Mouse (Mus musculus): Measurements from ENCODE around the gene Arid1b. TPM values are rescaled to one million over a fixed set of nuclear protein-coding genes. Genes with fewer than 3 reads are reported as not detected.

Gene Arid1b
- polyA plus RNA-seq, 1 experiment from 2014 or later = 12.2 TPM

DNA sequence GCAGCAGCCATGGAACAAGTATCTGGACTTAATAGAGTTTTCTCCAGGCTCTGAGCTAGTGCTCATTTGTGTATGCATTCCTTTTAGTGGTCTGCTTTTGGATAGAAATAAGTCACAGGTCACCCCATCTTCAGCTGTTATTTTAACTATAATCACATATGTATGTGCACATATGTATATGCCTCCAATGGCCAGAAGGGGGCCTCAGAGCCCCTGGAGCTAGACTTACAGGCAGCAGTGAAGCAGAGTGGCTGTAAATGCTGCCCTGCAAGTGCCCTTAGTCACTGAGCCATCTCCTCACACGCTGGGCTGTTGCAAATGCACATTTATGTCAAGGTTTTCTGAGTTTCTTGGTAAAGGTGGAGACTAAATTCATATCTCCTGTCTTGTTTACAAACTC is 337.3 kb downstream of the Arid1b start:
- Histone ChIP-seq H3K27me3 (ENCODE audit: control insufficient read depth, insufficient read depth, low read length) (no peaks in the 10 kb centered on the region), H3K9me3 (ENCODE audit: control insufficient read depth, low read length) (no peaks in the 10 kb centered on the region), H3K4me2 (no peak overlapping the region), H3K4me1 (ENCODE audit: control insufficient read depth, insufficient read depth, low read length) (no peaks in the 10 kb centered on the region), H3K4me3 (ENCODE audit: low read depth, low read length) (no peak overlapping the region), H3K36me3 (ENCODE audit: control insufficient read depth, insufficient read depth, low read length) (peaks cover 21% of the 10 kb centered on the region), H3K9ac (ENCODE audit: low read length) (no peak overlapping the region), H3K27ac (ENCODE audit: low read depth, low read length) (no peak overlapping the region)
- ATAC-seq (ENCODE audit: low FRiP score) (no peak), DNase-seq (ENCODE audit: low spot score, missing footprints) (peak; percentile 72)
- WGBS = 82% methylated on average over 1 of the region's 1 CpGs

DNA sequence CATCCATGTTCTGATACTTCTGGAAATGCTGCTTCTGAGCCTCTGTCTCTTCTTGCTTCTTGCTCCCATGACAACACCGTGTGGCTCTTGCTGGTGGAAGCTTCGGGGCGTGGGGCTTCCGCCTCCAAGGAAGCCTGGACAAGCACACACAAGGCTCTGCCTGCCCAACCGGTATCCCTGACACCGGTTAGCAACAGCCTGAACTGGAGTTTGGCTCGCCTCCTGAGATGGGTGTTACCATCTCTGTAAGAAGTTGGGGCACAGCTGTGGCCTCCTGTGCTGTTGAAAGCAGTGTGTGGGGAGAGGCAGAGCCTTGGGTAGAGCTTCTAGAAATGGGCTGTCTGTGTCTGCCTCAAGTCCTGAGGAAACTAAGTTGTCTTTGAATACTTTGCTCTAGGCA is 340.4 kb downstream of the Arid1b start:
- no peak for ATAC-seq (ENCODE audit: low FRiP score)
- 92% methylated on average over 7 of the region's 7 CpGs for WGBS
- no peaks in the 10 kb centered on the region for H3K4me1 ChIP-seq (ENCODE audit: control insufficient read depth, insufficient read depth, low read length)

GRCm38 (mm10) chr17:5344426-5344825 is 350.3 kb downstream of the Arid1b start:
- 92% methylated on average over 1 of the region's 1 CpGs for WGBS
- peaks cover 15% of the 10 kb centered on the region for H3K36me3 ChIP-seq (ENCODE audit: control insufficient read depth, insufficient read depth, low read length)
- H3K4me3 ChIP-seq (ENCODE audit: low read depth, low read length) = no peak overlapping the region

More for the DNA sequence above, 340.4 kb downstream of the Arid1b start:
- H3K4me2 ChIP-seq = no peak overlapping the region
- no peaks in the 10 kb centered on the region for H3K9me3 ChIP-seq (ENCODE audit: control insufficient read depth, low read length)
- no peak for DNase-seq (ENCODE audit: low spot score, missing footprints)
- no peak overlapping the region for H3K9ac ChIP-seq (ENCODE audit: low read length)
- H3K4me3 ChIP-seq (ENCODE audit: low read depth, low read length) = no peak overlapping the region
- H3K27ac ChIP-seq (ENCODE audit: low read depth, low read length) = no peak overlapping the region
- H3K27me3 ChIP-seq (ENCODE audit: control insufficient read depth, insufficient read depth, low read length) = no peaks in the 10 kb centered on the region
- H3K36me3 ChIP-seq (ENCODE audit: control insufficient read depth, insufficient read depth, low read length) = peaks cover 30% of the 10 kb centered on the region

GRCm38 (mm10) chr17:5345810-5346209 is 351.7 kb downstream of the Arid1b start:
- Histone ChIP-seq H3K36me3 (ENCODE audit: control insufficient read depth, insufficient read depth, low read length) (peaks cover 15% of the 10 kb centered on the region), H3K9ac (ENCODE audit: low read length) (no peak overlapping the region), H3K9me3 (ENCODE audit: control insufficient read depth, low read length) (no peaks in the 10 kb centered on the region), H3K27ac (ENCODE audit: low read depth, low read length) (no peak overlapping the region), H3K27me3 (ENCODE audit: control insufficient read depth, insufficient read depth, low read length) (no peaks in the 10 kb centered on the region), H3K4me1 (ENCODE audit: control insufficient read depth, insufficient read depth, low read length) (no peaks in the 10 kb centered on the region), H3K4me3 (ENCODE audit: low read depth, low read length) (no peak overlapping the region), H3K4me2 (no peak overlapping the region)
- DNase-seq (ENCODE audit: low spot score, missing footprints) (peak; percentile 54), ATAC-seq (ENCODE audit: low FRiP score) (no peak)
- WGBS = 94% methylated on average over 5 of the region's 5 CpGs

More at GRCm38 (mm10) chr17:5344426-5344825, 350.3 kb downstream of the Arid1b start:
- H3K9ac ChIP-seq (ENCODE audit: low read length) = no peak overlapping the region
- DNase-seq (ENCODE audit: low spot score, missing footprints) = peak; percentile 65
- no peaks in the 10 kb centered on the region for H3K27me3 ChIP-seq (ENCODE audit: control insufficient read depth, insufficient read depth, low read length)
- no peaks in the 10 kb centered on the region for H3K9me3 ChIP-seq (ENCODE audit: control insufficient read depth, low read length)
- H3K27ac ChIP-seq (ENCODE audit: low read depth, low read length) = no peak overlapping the region
- no peak for ATAC-seq (ENCODE audit: low FRiP score)
- H3K4me2 ChIP-seq = no peak overlapping the region
- no peaks in the 10 kb centered on the region for H3K4me1 ChIP-seq (ENCODE audit: control insufficient read depth, insufficient read depth, low read length)

DNA sequence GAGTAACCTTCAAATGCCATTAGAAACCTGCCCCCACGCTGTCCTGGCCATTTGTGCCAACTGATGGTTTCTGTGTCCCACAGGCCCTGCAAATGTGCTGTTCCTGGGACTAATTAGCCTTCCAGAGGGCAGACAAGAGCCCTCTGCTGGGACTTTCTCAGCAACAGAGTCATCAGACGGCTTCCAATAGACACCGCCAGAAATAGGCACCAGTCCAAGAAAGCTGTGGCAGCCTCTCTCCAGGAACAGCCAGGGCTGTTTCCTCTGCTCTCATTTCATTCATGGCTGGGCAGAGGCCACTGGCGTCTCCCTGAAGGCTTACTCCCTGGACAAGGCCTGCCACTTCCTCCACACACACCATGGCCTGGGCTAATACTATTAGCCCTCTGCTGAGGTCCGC is 358.8 kb downstream of the Arid1b start:
- no peak overlapping the region for H3K4me2 ChIP-seq
- H3K4me3 ChIP-seq (ENCODE audit: low read depth, low read length) = no peak overlapping the region
- no peaks in the 10 kb centered on the region for H3K4me1 ChIP-seq (ENCODE audit: control insufficient read depth, insufficient read depth, low read length)
- H3K27ac ChIP-seq (ENCODE audit: low read depth, low read length) = no peak overlapping the region
- no peaks in the 10 kb centered on the region for H3K9me3 ChIP-seq (ENCODE audit: control insufficient read depth, low read length)
- no peaks in the 10 kb centered on the region for H3K36me3 ChIP-seq (ENCODE audit: control insufficient read depth, insufficient read depth, low read length)
- ATAC-seq (ENCODE audit: low FRiP score) (no peak), DNase-seq (ENCODE audit: low spot score, missing footprints) (peak; percentile 74)
- no peaks in the 10 kb centered on the region for H3K27me3 ChIP-seq (ENCODE audit: control insufficient read depth, insufficient read depth, low read length)
- no peak overlapping the region for H3K9ac ChIP-seq (ENCODE audit: low read length)
- WGBS = 85% methylated on average over 5 of the region's 5 CpGs

DNA sequence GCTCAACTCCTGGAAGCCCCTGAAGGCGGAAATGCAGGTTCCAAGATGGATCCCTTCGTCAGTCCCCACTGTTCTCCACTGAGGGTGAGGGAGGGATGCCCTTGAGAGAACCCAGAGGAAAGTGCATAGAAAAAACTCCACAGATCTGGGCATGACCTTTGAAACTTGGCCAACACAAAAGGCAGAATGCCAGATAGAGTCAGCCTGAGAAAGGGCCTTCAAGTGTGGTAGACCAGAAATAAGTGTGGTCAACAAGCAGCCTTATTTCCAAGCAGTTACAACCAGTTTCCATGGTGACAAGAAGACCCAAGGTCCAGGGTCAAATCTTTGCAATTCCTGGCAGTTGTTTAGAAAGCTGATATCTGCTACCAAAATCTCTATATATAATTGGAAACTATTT is 366.6 kb downstream of the Arid1b start:
- WGBS = 73% methylated on average over 2 of the region's 2 CpGs

GRCm38 (mm10) chr17:5365992-5366398 is 371.9 kb downstream of the Arid1b start:
- Histone ChIP-seq H3K27ac (ENCODE audit: low read depth, low read length) (no peak overlapping the region), H3K9ac (ENCODE audit: low read length) (no peak overlapping the region), H3K9me3 (ENCODE audit: control insufficient read depth, low read length) (no peaks in the 10 kb centered on the region), H3K4me3 (ENCODE audit: low read depth, low read length) (no peak overlapping the region), H3K4me1 (ENCODE audit: control insufficient read depth, insufficient read depth, low read length) (no peaks in the 10 kb centered on the region), H3K36me3 (ENCODE audit: control insufficient read depth, insufficient read depth, low read length) (no peaks in the 10 kb centered on the region), H3K4me2 (no peak overlapping the region), H3K27me3 (ENCODE audit: control insufficient read depth, insufficient read depth, low read length) (no peaks in the 10 kb centered on the region)
- whole genome bisulfite sequencing = 84% methylated on average over 8 of the region's 8 CpGs
- no peak for DNase-seq (ENCODE audit: low spot score, missing footprints)
- no peak for ATAC-seq (ENCODE audit: low FRiP score)

More for the DNA sequence above, 366.6 kb downstream of the Arid1b start:
- Histone ChIP-seq H3K27me3 (ENCODE audit: control insufficient read depth, insufficient read depth, low read length) (no peaks in the 10 kb centered on the region), H3K36me3 (ENCODE audit: control insufficient read depth, insufficient read depth, low read length) (no peaks in the 10 kb centered on the region), H3K4me2 (no peak overlapping the region), H3K4me3 (ENCODE audit: low read depth, low read length) (no peak overlapping the region), H3K9ac (ENCODE audit: low read length) (no peak overlapping the region), H3K9me3 (ENCODE audit: control insufficient read depth, low read length) (no peaks in the 10 kb centered on the region), H3K27ac (ENCODE audit: low read depth, low read length) (no peak overlapping the region), H3K4me1 (ENCODE audit: control insufficient read depth, insufficient read depth, low read length) (no peaks in the 10 kb centered on the region)
- ATAC-seq (ENCODE audit: low FRiP score) (no peak), DNase-seq (ENCODE audit: low spot score, missing footprints) (no peak)

DNA sequence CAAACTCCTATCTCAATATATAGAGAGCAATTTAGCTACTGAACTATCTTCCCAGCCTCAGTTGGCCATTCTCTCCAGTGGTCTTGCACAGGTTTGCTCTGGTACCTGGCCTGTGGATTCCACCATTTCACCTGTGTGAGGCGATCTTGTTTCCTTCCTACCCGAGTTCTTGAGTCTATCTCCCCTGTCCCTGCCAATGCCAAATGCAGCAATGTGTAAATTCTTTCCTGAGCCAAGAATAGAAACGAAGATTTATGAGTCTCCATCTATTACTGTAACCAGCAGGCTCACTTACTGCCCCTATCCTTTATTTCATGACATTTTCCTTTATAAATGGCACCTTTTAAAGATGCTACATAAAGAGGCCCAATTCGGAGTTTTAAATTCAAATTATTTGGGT is 376.9 kb downstream of the Arid1b start:
- 78% methylated on average over 4 of the region's 4 CpGs for WGBS
- H3K36me3 ChIP-seq (ENCODE audit: control insufficient read depth, insufficient read depth, low read length) = no peaks in the 10 kb centered on the region
- H3K4me1 ChIP-seq (ENCODE audit: control insufficient read depth, insufficient read depth, low read length) = no peaks in the 10 kb centered on the region
- DNase-seq (ENCODE audit: low spot score, missing footprints) (no peak), ATAC-seq (ENCODE audit: low FRiP score) (no peak)
- no peak overlapping the region for H3K4me3 ChIP-seq (ENCODE audit: low read depth, low read length)
- H3K9ac ChIP-seq (ENCODE audit: low read length) = no peak overlapping the region
- H3K4me2 ChIP-seq = no peak overlapping the region
- no peak overlapping the region for H3K27ac ChIP-seq (ENCODE audit: low read depth, low read length)
- H3K9me3 ChIP-seq (ENCODE audit: control insufficient read depth, low read length) = no peaks in the 10 kb centered on the region
- no peaks in the 10 kb centered on the region for H3K27me3 ChIP-seq (ENCODE audit: control insufficient read depth, insufficient read depth, low read length)

- Histone ChIP-seq H3K36me3 (ENCODE audit: control insufficient read depth, insufficient read depth, low read length) (no peaks in the 10 kb centered on the region), H3K4me1 (ENCODE audit: control insufficient read depth, insufficient read depth, low read length) (no peaks in the 10 kb centered on the region), H3K4me3 (ENCODE audit: low read depth, low read length) (no peak overlapping the region), H3K9ac (ENCODE audit: low read length) (no peak overlapping the region), H3K27me3 (ENCODE audit: control insufficient read depth, insufficient read depth, low read length) (no peaks in the 10 kb centered on the region), H3K4me2 (no peak overlapping the region), H3K9me3 (ENCODE audit: control insufficient read depth, low read length) (no peaks in the 10 kb centered on the region), H3K27ac (ENCODE audit: low read depth, low read length) (no peak overlapping the region)
- DNase-seq (ENCODE audit: low spot score, missing footprints) (no peak), ATAC-seq (ENCODE audit: low FRiP score) (no peak)
- 74% methylated on average over 7 of the region's 7 CpGs for WGBS
Observed at GRCm38 (mm10) chr17:5371521-5371920, 377.4 kb downstream of the Arid1b start.

DNA sequence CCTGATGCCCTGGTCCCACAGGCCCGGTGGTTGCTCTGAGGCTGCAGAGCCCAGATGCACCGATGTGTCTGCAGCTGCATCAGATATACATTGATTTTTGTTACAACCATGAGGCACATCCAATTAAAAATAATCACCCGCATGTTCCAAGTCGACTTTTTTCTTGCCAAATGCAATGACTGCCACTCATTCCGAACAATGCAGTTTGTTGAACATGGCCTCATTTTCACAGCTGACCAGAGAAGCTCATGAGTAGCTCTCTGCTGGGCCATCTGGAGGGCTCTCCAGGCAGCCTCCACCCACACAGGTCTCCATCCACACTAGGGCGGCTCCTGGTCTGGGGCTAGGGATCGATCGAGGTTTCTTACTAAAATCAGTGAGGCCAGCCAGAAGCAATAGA is 378.8 kb downstream of the Arid1b start:
- Histone ChIP-seq H3K4me1 (ENCODE audit: control insufficient read depth, insufficient read depth, low read length) (peaks cover 4% of the 10 kb centered on the region), H3K27ac (ENCODE audit: low read depth, low read length) (no peak overlapping the region), H3K27me3 (ENCODE audit: control insufficient read depth, insufficient read depth, low read length) (no peaks in the 10 kb centered on the region), H3K4me3 (ENCODE audit: low read depth, low read length) (no peak overlapping the region), H3K9me3 (ENCODE audit: control insufficient read depth, low read length) (no peaks in the 10 kb centered on the region), H3K9ac (ENCODE audit: low read length) (no peak overlapping the region), H3K36me3 (ENCODE audit: control insufficient read depth, insufficient read depth, low read length) (no peaks in the 10 kb centered on the region), H3K4me2 (no peak overlapping the region)
- no peak for ATAC-seq (ENCODE audit: low FRiP score)
- 85% methylated on average over 8 of the region's 8 CpGs for WGBS
- DNase-seq (ENCODE audit: low spot score, missing footprints) = no peak
